Mouse (Mus musculus): ENCODE measurements around the gene Il9r. TPM values are rescaled to one million over a fixed set of nuclear protein-coding genes. Genes with fewer than 3 reads are reported as not detected.

Gene Il9r
- polyA plus RNA-seq, 1 experiment from 2014 or later: not detected

GRCm38 (mm10) chr11:32237411-32237795 is 37.3 kb upstream of the Il9r start:
- POLR2A ChIA-PET: no interaction called here
- TF ChIP-seq CTCF (IDR thresholded peaks at IDR 0.05): no peak
- no peaks in the 10 kb centered on the region for H3K27me3 ChIP-seq
- DNase-seq (ENCODE audit: low read depth, low spot score): no peak
- in situ Hi-C loops (cut with MboI; ENCODE audit: low pct_unique_long_range_greater_than_20kb): loop anchor here (5.0 kb wide), 1 partner anchor 55 kb away; no protein-coding TSS in a partner anchor
- CTCF ChIA-PET: interaction anchor here (0.6 to 4.7 kb wide), 9 partner anchors 10 to 55 kb away, joined by 3 to 54 read pairs (median 4); partner anchors contain the start of genes Mpg and Rhbdf1
- no peak for ATAC-seq

GRCm38 (mm10) chr11:32236712-32237410 is 36.8 kb upstream of the Il9r start:
- in situ Hi-C loops (cut with MboI; ENCODE audit: low pct_unique_long_range_greater_than_20kb): loop anchor here (5.0 kb wide), 1 partner anchor 55 kb away; no protein-coding TSS in a partner anchor
- no peak for DNase-seq (ENCODE audit: low read depth, low spot score)
- ChIA-PET POLR2A (interaction anchor here (1.6 to 1.8 kb wide), 2 partner anchors 11 to 15 kb away, joined by 5 to 8 read pairs; partner anchors contain the start of genes Mpg and Rhbdf1), CTCF (interaction anchor here (0.6 to 4.7 kb wide), 9 partner anchors 8 to 54 kb away, joined by 3 to 54 read pairs (median 5); partner anchors contain the start of genes Mpg and Rhbdf1)
- TF ChIP-seq CTCF (IDR thresholded peaks at IDR 0.05): peak; percentile 89
- no peaks in the 10 kb centered on the region for H3K27me3 ChIP-seq
- ATAC-seq: peak; percentile 41

GRCm38 (mm10) chr11:32236132-32236531 is 36.1 kb upstream of the Il9r start:
- DNase-seq (ENCODE audit: low read depth, low spot score) (no peak), ATAC-seq (no peak)
- CTCF ChIA-PET: interaction anchor here (1.1 to 4.7 kb wide), 4 partner anchors 9 to 53 kb away, joined by 3 to 54 read pairs (median 7); no protein-coding TSS in a partner anchor
- TF ChIP-seq CTCF (IDR thresholded peaks at IDR 0.05): no peak
- POLR2A ChIA-PET: interaction anchor here (1.6 to 1.8 kb wide), 2 partner anchors 10 to 14 kb away, joined by 5 to 8 read pairs; partner anchors contain the start of genes Mpg and Rhbdf1
- in situ Hi-C loops (cut with MboI; ENCODE audit: low pct_unique_long_range_greater_than_20kb): loop anchor here (5.0 kb wide), 1 partner anchor 54 kb away; no protein-coding TSS in a partner anchor
- no peaks in the 10 kb centered on the region for H3K27me3 ChIP-seq

- in situ Hi-C loops (cut with MboI; ENCODE audit: low pct_unique_long_range_greater_than_20kb): loop anchor here (5.0 kb wide), 1 partner anchor 53 kb away; no protein-coding TSS in a partner anchor
- TF ChIP-seq CTCF (IDR thresholded peaks at IDR 0.05): no peak
- ChIA-PET POLR2A (interaction anchor here (1.6 to 1.8 kb wide), 2 partner anchors 9 to 14 kb away, joined by 5 to 8 read pairs; partner anchors contain the start of genes Mpg and Rhbdf1), CTCF (interaction anchor here (1.1 to 4.7 kb wide), 4 partner anchors 9 to 53 kb away, joined by 3 to 54 read pairs (median 7); no protein-coding TSS in a partner anchor)
- ATAC-seq (no peak), DNase-seq (ENCODE audit: low read depth, low spot score) (no peak)
- H3K27me3 ChIP-seq: no peaks in the 10 kb centered on the region
Measured at GRCm38 (mm10) chr11:32235646-32236045, 35.6 kb upstream of the Il9r start.

GRCm38 (mm10) chr11:32234816-32235485 is 34.9 kb upstream of the Il9r start:
- no peaks in the 10 kb centered on the region for H3K27me3 ChIP-seq
- ChIA-PET CTCF (interaction anchor here (0.9 to 4.7 kb wide), 6 partner anchors 9 to 52 kb away, joined by 3 to 54 read pairs (median 5); no protein-coding TSS in a partner anchor), POLR2A (interaction anchor here (1.6 to 1.8 kb wide), 2 partner anchors 9 to 13 kb away, joined by 5 to 8 read pairs; partner anchors contain the start of genes Mpg and Rhbdf1)
- ATAC-seq (no peak), DNase-seq (ENCODE audit: low read depth, low spot score) (no peak)
- in situ Hi-C loops (cut with MboI; ENCODE audit: low pct_unique_long_range_greater_than_20kb): loop anchor here (5.0 kb wide), 1 partner anchor 53 kb away; no protein-coding TSS in a partner anchor
- TF ChIP-seq CTCF (IDR thresholded peaks at IDR 0.05): no peak

DNA sequence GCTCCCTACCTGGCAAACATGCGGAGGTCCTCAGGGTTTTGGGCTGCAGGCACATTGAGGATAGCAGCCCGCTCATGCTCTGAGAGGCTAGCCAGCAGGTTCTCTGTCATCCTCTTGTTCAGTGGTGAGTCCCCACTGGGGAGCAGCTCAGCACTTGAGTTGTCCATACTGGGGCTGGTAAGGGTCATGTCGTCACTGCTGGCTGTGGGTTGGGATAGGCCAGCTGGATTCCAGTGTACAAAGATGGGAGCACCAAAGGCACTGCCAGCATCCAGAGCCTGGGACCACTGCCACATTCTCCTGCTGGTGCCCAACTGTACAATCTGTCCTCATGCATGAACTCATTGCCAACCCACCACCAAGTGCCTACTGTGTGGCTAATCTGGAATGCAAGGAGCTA is 33.8 kb upstream of the Il9r start:
- no peak for ATAC-seq
- DNase-seq (ENCODE audit: low read depth, low spot score): no peak
- ChIA-PET POLR2A (no interaction called here), CTCF (interaction anchor here (0.9 to 1.7 kb wide), 5 partner anchors 10 to 22 kb away, joined by 3 to 5 read pairs (median 3); no protein-coding TSS in a partner anchor)
- H3K27me3 ChIP-seq: no peaks in the 10 kb centered on the region
- TF ChIP-seq CTCF (IDR thresholded peaks at IDR 0.05): no peak
- in situ Hi-C loops (cut with MboI; ENCODE audit: low pct_unique_long_range_greater_than_20kb): no loop called here

GRCm38 (mm10) chr11:32232848-32233247 is 32.8 kb upstream of the Il9r start:
- POLR2A ChIA-PET: no interaction called here
- TF ChIP-seq CTCF (IDR thresholded peaks at IDR 0.05): no peak

GRCm38 (mm10) chr11:32231125-32231524 is 31.0 kb upstream of the Il9r start:
- ChIA-PET CTCF (interaction anchor here (1.3 to 2.6 kb wide), 3 partner anchors 10 to 49 kb away, joined by 3 to 10 read pairs (median 4); no protein-coding TSS in a partner anchor), POLR2A (no interaction called here)
- in situ Hi-C loops (cut with MboI; ENCODE audit: low pct_unique_long_range_greater_than_20kb): no loop called here
- DNase-seq (ENCODE audit: low read depth, low spot score) (no peak), ATAC-seq (no peak)
- TF ChIP-seq CTCF (IDR thresholded peaks at IDR 0.05): no peak
- H3K27me3 ChIP-seq: no peaks in the 10 kb centered on the region

More at GRCm38 (mm10) chr11:32232848-32233247, 32.8 kb upstream of the Il9r start:
- H3K27me3 ChIP-seq: no peaks in the 10 kb centered on the region
- DNase-seq (ENCODE audit: low read depth, low spot score) (no peak), ATAC-seq (no peak)
- in situ Hi-C loops (cut with MboI; ENCODE audit: low pct_unique_long_range_greater_than_20kb): no loop called here
- CTCF ChIA-PET: interaction anchor here (1.1 to 1.7 kb wide), 5 partner anchors 8 to 23 kb away, joined by 3 to 4 read pairs (median 3); partner anchors contain the start of gene Rhbdf1

DNA sequence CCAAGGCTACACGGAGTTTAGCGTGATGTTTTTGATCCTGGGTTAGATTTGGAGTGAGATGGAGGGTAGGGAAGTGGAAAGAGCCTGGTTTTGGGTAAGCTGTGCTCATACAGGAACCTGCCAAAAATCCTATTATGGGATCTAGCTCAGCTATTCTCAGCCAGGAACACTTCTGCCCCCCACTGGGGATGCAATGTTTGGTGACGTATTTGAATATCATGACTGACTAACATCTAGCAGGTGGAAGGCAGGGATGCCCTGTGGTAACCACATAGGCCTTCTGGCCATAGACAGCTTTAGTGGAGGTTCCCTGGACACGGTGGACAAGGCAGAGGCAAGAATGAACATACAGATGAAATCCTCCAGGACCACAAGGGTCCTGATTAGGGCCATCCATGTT is 30.1 kb upstream of the Il9r start:
- CTCF ChIA-PET: interaction anchor here (1.3 to 2.6 kb wide), 3 partner anchors 10 to 48 kb away, joined by 3 to 10 read pairs (median 4); no protein-coding TSS in a partner anchor
- TF ChIP-seq CTCF (IDR thresholded peaks at IDR 0.05): no peak
- in situ Hi-C loops (cut with MboI; ENCODE audit: low pct_unique_long_range_greater_than_20kb): no loop called here
- POLR2A ChIA-PET: interaction anchor here (1.4 kb wide), 1 partner anchor 11 kb away, joined by 4 read pairs; no protein-coding TSS in a partner anchor
- no peaks in the 10 kb centered on the region for H3K27me3 ChIP-seq
- no peak for ATAC-seq
- DNase-seq (ENCODE audit: low read depth, low spot score): no peak

GRCm38 (mm10) chr11:32228292-32228845 is 28.3 kb upstream of the Il9r start:
- ChIA-PET POLR2A (no interaction called here), CTCF (no interaction called here)
- no peak for TF ChIP-seq CTCF (IDR thresholded peaks at IDR 0.05)
- ATAC-seq (no peak), DNase-seq (ENCODE audit: low read depth, low spot score) (no peak)
- in situ Hi-C loops (cut with MboI; ENCODE audit: low pct_unique_long_range_greater_than_20kb): no loop called here
- H3K27me3 ChIP-seq: no peaks in the 10 kb centered on the region

Data from Patski (cell line).